Mouse (Mus musculus): ENCODE data around the gene Hyal1. TPM values are rescaled to one million over a fixed set of nuclear protein-coding genes. Genes with fewer than 3 reads are reported as not detected.
"Not testable (repeated sequence)": the region's sequence is repeated elsewhere in the genome, so short reads cannot be mapped to it uniquely, and the experiment has no call there.

Gene Hyal1
- total RNA-seq, 2 experiments from 2014 or later, result 1.4 to 1.5 TPM

GRCm38 (mm10) chr9:107571534-107572326 lies 5.0 kb upstream of the Hyal1 start:
- DNase-seq (ENCODE audit: low spot score), result no peak

GRCm38 (mm10) chr9:107572327-107572662 lies 4.4 kb upstream of the Hyal1 start:
- no peak for DNase-seq (ENCODE audit: low spot score)

- DNase-seq (ENCODE audit: low spot score), result not testable (repeated sequence)
Measured at GRCm38 (mm10) chr9:107573774-107574173, 3.0 kb upstream of the Hyal1 start.

- no peak for DNase-seq (ENCODE audit: low spot score)
Measured at GRCm38 (mm10) chr9:107575579-107576356, 959 bp upstream of the Hyal1 start.

- DNase-seq (ENCODE audit: low spot score), result no peak
Measured at GRCm38 (mm10) chr9:107577871-107578270, 1.1 kb downstream of the Hyal1 start.

- DNase-seq (ENCODE audit: low spot score), result no peak
Measured at GRCm38 (mm10) chr9:107578587-107578986, 1.9 kb downstream of the Hyal1 start, which contains the start of gene Naa80. Gene Naa80, plus strand, starts transcription at chr9:107578887.

- DNase-seq (ENCODE audit: low spot score), result no peak
Measured at GRCm38 (mm10) chr9:107579023-107579900, 2.5 kb downstream of the Hyal1 start.

GRCm38 (mm10) chr9:107580501-107581317 lies 4.0 kb downstream of the Hyal1 start, which contains the start of gene Hyal3:
Gene Hyal3, plus strand, starts transcription at chr9:107580818.
- DNase-seq (ENCODE audit: low spot score), result peak; percentile 94

GRCm38 (mm10) chr9:107581584-107581983 lies 4.9 kb downstream of the Hyal1 start:
- DNase-seq (ENCODE audit: low spot score), result no peak

- DNase-seq (ENCODE audit: low spot score), result no peak
Measured at GRCm38 (mm10) chr9:107582509-107583062, 5.9 kb downstream of the Hyal1 start.

- no peak for DNase-seq (ENCODE audit: low spot score)
Measured at GRCm38 (mm10) chr9:107583174-107583573, 6.4 kb downstream of the Hyal1 start.

- no peak for DNase-seq (ENCODE audit: low spot score)
Measured at GRCm38 (mm10) chr9:107586504-107586903, 9.8 kb downstream of the Hyal1 start.

- peak; percentile 98 for DNase-seq (ENCODE audit: low spot score)
Measured at GRCm38 (mm10) chr9:107586974-107587832, 10.5 kb downstream of the Hyal1 start, which contains the start of gene Ifrd2. Gene Ifrd2, plus strand, starts transcription at chr9:107587642.

- no peak for DNase-seq (ENCODE audit: low spot score)
Measured at GRCm38 (mm10) chr9:107587833-107588639, 11.3 kb downstream of the Hyal1 start.

GRCm38 (mm10) chr9:107590058-107590772 lies 13.5 kb downstream of the Hyal1 start:
- DNase-seq (ENCODE audit: low spot score), result peak; percentile 83

- DNase-seq (ENCODE audit: low spot score), result no peak
Measured at GRCm38 (mm10) chr9:107590773-107591060, 14.0 kb downstream of the Hyal1 start.

GRCm38 (mm10) chr9:107593101-107593976 lies 16.6 kb downstream of the Hyal1 start:
- DNase-seq (ENCODE audit: low spot score), result peak; percentile 83
